Mouse (Mus musculus): ENCODE results near the gene Mafg. TPM values are rescaled to one million over a fixed set of nuclear protein-coding genes. Genes with fewer than 3 reads are reported as not detected.
"Not testable (repeated sequence)": the region's sequence is repeated elsewhere in the genome, so short reads cannot be mapped to it uniquely, and the experiment has no call there.

The Mafg gene
- total and polyA plus RNA-seq, 3 experiments: 17.0 to 63.7 (median 29.3) TPM

- Histone ChIP-seq H3K4me2 (ENCODE audit: insufficient read depth, low read depth, poor library complexity, severe bottlenecking) (no peak overlapping the region), H3K36me3 (replicated peaks in 1 of 2; ENCODE audit: control insufficient read depth in 1 of 2, insufficient read depth in 1 of 2, low read length in 1 of 2) (peaks cover 52 to 93% of the 10 kb centered on the region in 2 experiments)
- dilution Hi-C loops (cut with MboI; ENCODE audit: extremely low pct_ligation_motif_present, extremely low pct_unique_long_range_greater_than_20kb, low sequenced_read_pairs): no loop called here
Measured at GRCm38 (mm10) chr11:120682683-120683082, 49.3 kb upstream of the Mafg start.

GRCm38 (mm10) chr11:120679909-120680308, 46.5 kb upstream of the Mafg start:
- Histone ChIP-seq H3K27ac (ENCODE audit: insufficient read depth, low read depth) (no peak overlapping the region), H3K9ac (ENCODE audit: insufficient read depth, low read depth) (no peak overlapping the region), H3K9me3 (replicated peaks; ENCODE audit: low read length) (no peaks in the 10 kb centered on the region), H3K4me2 (ENCODE audit: insufficient read depth, low read depth, poor library complexity, severe bottlenecking) (no peak overlapping the region), H3K27me3 (replicated peaks) (no peaks in the 10 kb centered on the region), H3K79me2 (replicated peaks; ENCODE audit: control insufficient read depth, extremely low read depth, insufficient read depth, poor library complexity, severe bottlenecking) (no peaks in the 10 kb centered on the region; the same call in 1 of the 2 replicates), H3K36me3 (replicated peaks in 1 of 2; ENCODE audit: control insufficient read depth in 1 of 2, insufficient read depth in 1 of 2, low read length in 1 of 2) (peaks cover 45 to 89% of the 10 kb centered on the region in 2 experiments), H3K4me1 (ENCODE audit: control insufficient read depth in 1 of 2, insufficient read depth in 2 of 2) (peaks cover 0 to 21% of the 10 kb centered on the region in 2 experiments; a peak in 2 of 4 replicates), H3K4me3 (replicated peaks in 1 of 3; ENCODE audit: low read depth in 2 of 3, low read length in 2 of 3, poor library complexity in 1 of 3) (no peak overlapping the region)
- TF ChIP-seq SIN3A (IDR thresholded peaks at IDR 0.05; ENCODE audit: low read length) (no peak), ZC3H11A (IDR thresholded peaks at IDR 0.05; ENCODE audit: low read depth, low read length) (peak; percentile 17; the same call in 1 of the 2 replicates), CTCF (conservative IDR thresholded peaks at IDR 0.05 in 1 of 2, IDR thresholded peaks at IDR 0.05 in 1 of 2; ENCODE audit: low read depth in 2 of 2, low read length in 2 of 2) (peak in 1 of 2 experiments; percentile 84; a peak in 2 of 4 replicates), SMC3 (IDR thresholded peaks at IDR 0.05; ENCODE audit: low read depth, low read length) (peak; percentile 93), UBTF (IDR thresholded peaks at IDR 0.05; ENCODE audit: low read depth, low read length) (no peak), ZKSCAN1 (IDR thresholded peaks at IDR 0.05; ENCODE audit: borderline replicate concordance, low read depth, low read length) (no peak), RAD21 (IDR thresholded peaks at IDR 0.05; ENCODE audit: low read depth, low read length) (peak; percentile 80)
- dilution Hi-C loops (cut with MboI; ENCODE audit: extremely low pct_ligation_motif_present, extremely low pct_unique_long_range_greater_than_20kb, low sequenced_read_pairs): no loop called here
- peak; percentile 61 for DNase-seq (ENCODE audit: extremely low read depth)
- in situ Hi-C loops (cut with MboI; ENCODE audit: low pct_ligation_motif_present, low pct_unique_long_range_greater_than_20kb, low sequenced_read_pairs): loop anchor here (10.0 kb wide), 1 partner anchor 55 kb away; the partner anchor contains the start of gene Sirt7

More at GRCm38 (mm10) chr11:120682683-120683082, 49.3 kb upstream of the Mafg start:
- no peak for TF ChIP-seq USF2 (conservative IDR thresholded peaks at IDR 0.05; ENCODE audit: low read depth, low read length)
- no peak for TF ChIP-seq SIN3A (IDR thresholded peaks at IDR 0.05; ENCODE audit: low read length)
- no peak for TF ChIP-seq RAD21 (IDR thresholded peaks at IDR 0.05; ENCODE audit: low read depth, low read length)
- TF ChIP-seq MAX (IDR thresholded peaks at IDR 0.05; ENCODE audit: low read length): no peak
- no peak for TF ChIP-seq NELFE (IDR thresholded peaks at IDR 0.05; ENCODE audit: low read depth, low read length)
- Histone ChIP-seq H3K27me3 (replicated peaks) (no peaks in the 10 kb centered on the region), H3K27ac (ENCODE audit: insufficient read depth, low read depth) (no peak overlapping the region), H3K4me3 (replicated peaks in 1 of 3; ENCODE audit: low read depth in 2 of 3, low read length in 2 of 3, poor library complexity in 1 of 3) (no peak overlapping the region), H3K9ac (ENCODE audit: insufficient read depth, low read depth) (no peak overlapping the region), H3K79me2 (replicated peaks; ENCODE audit: control insufficient read depth, extremely low read depth, insufficient read depth, poor library complexity, severe bottlenecking) (no peaks in the 10 kb centered on the region), H3K9me3 (replicated peaks; ENCODE audit: low read length) (no peaks in the 10 kb centered on the region), H3K4me1 (ENCODE audit: control insufficient read depth in 1 of 2, insufficient read depth in 2 of 2) (no peaks in the 10 kb centered on the region)
- DNase-seq (ENCODE audit: extremely low read depth): no peak
- in situ Hi-C loops (cut with MboI; ENCODE audit: low pct_ligation_motif_present, low pct_unique_long_range_greater_than_20kb, low sequenced_read_pairs): loop anchor here (10.0 kb wide), 1 partner anchor 58 kb away; the partner anchor contains the start of gene Sirt7

GRCm38 (mm10) chr11:120676951-120677350, 43.6 kb upstream of the Mafg start:
- Histone ChIP-seq H3K36me3 (replicated peaks in 1 of 2; ENCODE audit: control insufficient read depth in 1 of 2, insufficient read depth in 1 of 2, low read length in 1 of 2) (peaks cover 39 to 61% of the 10 kb centered on the region in 2 experiments), H3K27me3 (replicated peaks) (no peaks in the 10 kb centered on the region), H3K4me1 (ENCODE audit: control insufficient read depth in 1 of 2, insufficient read depth in 2 of 2) (peaks cover 2 to 40% of the 10 kb centered on the region in 2 experiments; a peak in 2 of 4 replicates), H3K9me3 (replicated peaks; ENCODE audit: low read length) (no peaks in the 10 kb centered on the region), H3K79me2 (replicated peaks; ENCODE audit: control insufficient read depth, extremely low read depth, insufficient read depth, poor library complexity, severe bottlenecking) (peaks cover 4% of the 10 kb centered on the region; the same call in 1 of the 2 replicates), H3K4me2 (ENCODE audit: insufficient read depth, low read depth, poor library complexity, severe bottlenecking) (no peak overlapping the region), H3K27ac (ENCODE audit: insufficient read depth, low read depth) (no peak overlapping the region), H3K4me3 (replicated peaks in 1 of 3; ENCODE audit: low read depth in 2 of 3, low read length in 2 of 3, poor library complexity in 1 of 3) (no peak overlapping the region), H3K9ac (ENCODE audit: insufficient read depth, low read depth) (no peak overlapping the region)
- TF ChIP-seq MYC (IDR thresholded peaks at IDR 0.05; ENCODE audit: low read depth, low read length) (no peak), JUN (IDR thresholded peaks at IDR 0.05; ENCODE audit: insufficient read depth, low read depth, low read length) (no peak), SIN3A (IDR thresholded peaks at IDR 0.05; ENCODE audit: low read length) (no peak), USF2 (conservative IDR thresholded peaks at IDR 0.05; ENCODE audit: low read depth, low read length) (no peak), JUND (conservative IDR thresholded peaks at IDR 0.05; ENCODE audit: low read depth, low read length) (no peak), UBTF (IDR thresholded peaks at IDR 0.05; ENCODE audit: low read depth, low read length) (no peak), E2F4 (IDR thresholded peaks at IDR 0.05; ENCODE audit: insufficient replicate concordance, low read depth, low read length) (no peak), CTCF (conservative IDR thresholded peaks at IDR 0.05 in 1 of 2, IDR thresholded peaks at IDR 0.05 in 1 of 2; ENCODE audit: low read depth in 2 of 2, low read length in 2 of 2) (no peak), RAD21 (IDR thresholded peaks at IDR 0.05; ENCODE audit: low read depth, low read length) (no peak), POLR2A (IDR thresholded peaks at IDR 0.05; ENCODE audit: low read depth, low read length) (no peak), ZC3H11A (IDR thresholded peaks at IDR 0.05; ENCODE audit: low read depth, low read length) (no peak)
- in situ Hi-C loops (cut with MboI; ENCODE audit: low pct_ligation_motif_present, low pct_unique_long_range_greater_than_20kb, low sequenced_read_pairs): no loop called here
- DNase-seq (ENCODE audit: extremely low read depth): no peak
- dilution Hi-C loops (cut with MboI; ENCODE audit: extremely low pct_ligation_motif_present, extremely low pct_unique_long_range_greater_than_20kb, low sequenced_read_pairs): no loop called here

- peaks cover 2 to 43% of the 10 kb centered on the region in 2 experiments; a peak in 2 of 4 replicates for H3K4me1 ChIP-seq (ENCODE audit: control insufficient read depth in 1 of 2, insufficient read depth in 2 of 2)
- H3K27ac ChIP-seq (ENCODE audit: insufficient read depth, low read depth); dilution Hi-C loops (cut with MboI; ENCODE audit: extremely low pct_ligation_motif_present, extremely low pct_unique_long_range_greater_than_20kb, low sequenced_read_pairs); H3K4me2 ChIP-seq (ENCODE audit: insufficient read depth, low read depth, poor library complexity, severe bottlenecking); DNase-seq (ENCODE audit: extremely low read depth); H3K4me3 ChIP-seq (replicated peaks in 1 of 3; ENCODE audit: low read depth in 2 of 3, low read length in 2 of 3, poor library complexity in 1 of 3); in situ Hi-C loops (cut with MboI; ENCODE audit: low pct_ligation_motif_present, low pct_unique_long_range_greater_than_20kb, low sequenced_read_pairs); H3K9me3 ChIP-seq (replicated peaks; ENCODE audit: low read length); H3K79me2 ChIP-seq (replicated peaks; ENCODE audit: control insufficient read depth, extremely low read depth, insufficient read depth, poor library complexity, severe bottlenecking); H3K27me3 ChIP-seq (replicated peaks); H3K9ac ChIP-seq (ENCODE audit: insufficient read depth, low read depth): not testable (repeated sequence)
- peaks cover 36 to 55% of the 10 kb centered on the region in 2 experiments for H3K36me3 ChIP-seq (replicated peaks in 1 of 2; ENCODE audit: control insufficient read depth in 1 of 2, insufficient read depth in 1 of 2, low read length in 1 of 2)
Measured at GRCm38 (mm10) chr11:120675875-120676274, 42.5 kb upstream of the Mafg start.

All from CH12.LX (cell line).